Mouse (Mus musculus): Measurements from ENCODE around the gene Pitpnm3.
"Not testable (repeated sequence)": the region's sequence is repeated elsewhere in the genome, so short reads cannot be mapped to it uniquely, and the experiment has no call there.

Pitpnm3 gene

GRCm38 (mm10) chr11:72135383-72136158 is at the start of gene Pitpnm3:
TSS of gene Pitpnm3 (minus strand) at chr11:72135778.
- DNase-seq (ENCODE audit: low read depth, low spot score), result peak; percentile 83

- no peak for DNase-seq (ENCODE audit: low read depth, low spot score)
Measured at GRCm38 (mm10) chr11:72184252-72184651, 48.7 kb upstream of the Pitpnm3 start.

- no peak for DNase-seq (ENCODE audit: low read depth, low spot score)
Measured at GRCm38 (mm10) chr11:72181136-72181535, 45.6 kb upstream of the Pitpnm3 start.

GRCm38 (mm10) chr11:72180556-72180955 is 45.0 kb upstream of the Pitpnm3 start:
- DNase-seq (ENCODE audit: low read depth, low spot score), result no peak

- peak; percentile 69 for DNase-seq (ENCODE audit: low read depth, low spot score)
Measured at GRCm38 (mm10) chr11:72176553-72176952, 41.0 kb upstream of the Pitpnm3 start.

GRCm38 (mm10) chr11:72175966-72176365 is 40.4 kb upstream of the Pitpnm3 start:
- DNase-seq (ENCODE audit: low read depth, low spot score), result peak; percentile 62

- no peak for DNase-seq (ENCODE audit: low read depth, low spot score)
Measured at GRCm38 (mm10) chr11:72174721-72175120, 39.1 kb upstream of the Pitpnm3 start.

GRCm38 (mm10) chr11:72173506-72173905 is 37.9 kb upstream of the Pitpnm3 start:
- DNase-seq (ENCODE audit: low read depth, low spot score), result no peak

GRCm38 (mm10) chr11:72171906-72172305 is 36.3 kb upstream of the Pitpnm3 start:
- not testable (repeated sequence) for DNase-seq (ENCODE audit: low read depth, low spot score)

GRCm38 (mm10) chr11:72169871-72170270 is 34.3 kb upstream of the Pitpnm3 start:
- no peak for DNase-seq (ENCODE audit: low read depth, low spot score)

- no peak for DNase-seq (ENCODE audit: low read depth, low spot score)
Measured at GRCm38 (mm10) chr11:72163198-72163597, 27.6 kb upstream of the Pitpnm3 start.

- DNase-seq (ENCODE audit: low read depth, low spot score), result peak; percentile 55
Measured at GRCm38 (mm10) chr11:72156624-72157023, 21.0 kb upstream of the Pitpnm3 start.

GRCm38 (mm10) chr11:72155981-72156428 is 20.4 kb upstream of the Pitpnm3 start:
- no peak for DNase-seq (ENCODE audit: low read depth, low spot score)

GRCm38 (mm10) chr11:72155186-72155980 is 19.8 kb upstream of the Pitpnm3 start:
- peak; percentile 85 for DNase-seq (ENCODE audit: low read depth, low spot score)

GRCm38 (mm10) chr11:72153122-72153862 is 17.7 kb upstream of the Pitpnm3 start:
- DNase-seq (ENCODE audit: low read depth, low spot score), result no peak

GRCm38 (mm10) chr11:72151120-72151519 is 15.5 kb upstream of the Pitpnm3 start:
- DNase-seq (ENCODE audit: low read depth, low spot score), result no peak

GRCm38 (mm10) chr11:72147910-72148309 is 12.3 kb upstream of the Pitpnm3 start:
- no peak for DNase-seq (ENCODE audit: low read depth, low spot score)

- DNase-seq (ENCODE audit: low read depth, low spot score), result no peak
Measured at GRCm38 (mm10) chr11:72145877-72146248, 10.3 kb upstream of the Pitpnm3 start.

- DNase-seq (ENCODE audit: low read depth, low spot score), result peak; percentile 85
Measured at GRCm38 (mm10) chr11:72145182-72145876, 9.8 kb upstream of the Pitpnm3 start.

- DNase-seq (ENCODE audit: low read depth, low spot score), result no peak
Measured at GRCm38 (mm10) chr11:72142889-72143288, 7.3 kb upstream of the Pitpnm3 start.

- no peak for DNase-seq (ENCODE audit: low read depth, low spot score)
Measured at GRCm38 (mm10) chr11:72140198-72140597, 4.6 kb upstream of the Pitpnm3 start.

Measured in brain, adult 2 months (tissue).